Mouse (Mus musculus): ENCODE results near the gene Sirpa.

DNA sequence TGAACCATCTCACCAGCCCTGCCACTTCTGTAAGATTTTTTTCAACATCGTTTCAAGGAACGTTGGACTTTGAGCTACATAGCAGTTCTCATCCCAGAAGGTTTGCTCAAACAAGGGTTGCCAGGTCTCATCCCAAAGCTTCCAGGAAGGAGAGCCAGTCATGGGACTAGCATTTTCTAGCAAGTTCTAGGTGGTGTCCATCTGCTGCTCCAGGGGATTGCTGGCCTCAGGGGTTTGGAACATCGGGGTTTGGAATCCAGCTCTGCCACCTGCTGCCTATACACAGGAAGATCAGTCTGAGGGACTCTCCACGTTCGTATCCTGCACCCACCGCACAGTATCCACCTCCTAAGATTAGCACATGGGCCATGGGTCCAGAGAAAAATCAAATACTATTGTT lies 67.4 kb downstream of the Sirpa start:
- no peak for TF ChIP-seq POLR2A (IDR thresholded peaks at IDR 0.05; ENCODE audit: low read depth, low read length)
- peak; percentile 20; the same call in 1 of the 2 replicates for TF ChIP-seq CTCF (IDR thresholded peaks at IDR 0.05; ENCODE audit: extremely low read depth, insufficient read length, insufficient replicate concordance, low read depth, low read length)
